Mouse (Mus musculus): ENCODE measurements at regions not wholly inside any gene's neighbourhood (a gene's known extent, or its start where the extent isn't known, plus 50 kb on each side); places are given as distances from the start of the nearest gene placed in this dataset.
"Not testable (repeated sequence)": the region's sequence is repeated elsewhere in the genome, so short reads cannot be mapped to it uniquely, and the experiment has no call there.

GRCm38 (mm10) chr12:19125541-19125940, 611.2 kb downstream of the 5730507C01Rik start:
- DNase-seq (ENCODE audit: low read depth, low spot score): no peak

GRCm38 (mm10) chr12:19175631-19176030, 661.3 kb downstream of the 5730507C01Rik start:
- peak; percentile 33 for DNase-seq (ENCODE audit: low read depth, low spot score)

GRCm38 (mm10) chr12:19192396-19192795, 678.1 kb downstream of the 5730507C01Rik start:
- no peak for DNase-seq (ENCODE audit: low read depth, low spot score)

- not testable (repeated sequence) for DNase-seq (ENCODE audit: low read depth, low spot score)
Measured at GRCm38 (mm10) chr12:19193041-19193440, 678.7 kb downstream of the 5730507C01Rik start.

- not testable (repeated sequence) for DNase-seq (ENCODE audit: low read depth, low spot score)
Measured at GRCm38 (mm10) chr12:19223996-19224395, 709.7 kb downstream of the 5730507C01Rik start.

- not testable (repeated sequence) for DNase-seq (ENCODE audit: low read depth, low spot score)
Measured at GRCm38 (mm10) chr12:19246731-19247130, 707.6 kb upstream of the Gm21863 start.

- DNase-seq (ENCODE audit: low read depth, low spot score): peak; percentile 69
Measured at GRCm38 (mm10) chr12:19288271-19288890, 665.9 kb upstream of the Gm21863 start.

- not testable (repeated sequence) for DNase-seq (ENCODE audit: low read depth, low spot score)
Measured at GRCm38 (mm10) chr12:19289038-19289437, 665.3 kb upstream of the Gm21863 start.

- not testable (repeated sequence) for DNase-seq (ENCODE audit: low read depth, low spot score)
Measured at GRCm38 (mm10) chr12:19292068-19292770, 662.1 kb upstream of the Gm21863 start.
